Mouse (Mus musculus): ENCODE data around the gene Pm20d1. TPM values are rescaled to one million over a fixed set of nuclear protein-coding genes. Genes with fewer than 3 reads are reported as not detected.

Gene Pm20d1
- total and polyA plus RNA-seq, 2 experiments from 2014 or later, result 3.5 to 6.4 TPM

- DNase-seq (ENCODE audit: low spot score), result no peak
- no peak overlapping the region for H3K27ac ChIP-seq (ENCODE audit: low read depth)
- H3K4me1 ChIP-seq (ENCODE audit: control insufficient read depth, insufficient read depth), result peaks cover 10% of the 10 kb centered on the region
- H3K9ac ChIP-seq (replicated peaks; ENCODE audit: low read depth, low read length), result no peak overlapping the region
- no peak for ATAC-seq (ENCODE audit: insufficient read depth, low read depth)
- H3K4me3 ChIP-seq (ENCODE audit: low read depth, low read length), result no peak overlapping the region
- peaks cover 71% of the 10 kb centered on the region for H3K36me3 ChIP-seq (replicated peaks; ENCODE audit: control insufficient read depth, insufficient read depth, low read length)
- no peaks in the 10 kb centered on the region for H3K9me3 ChIP-seq (replicated peaks; ENCODE audit: control insufficient read depth, low read length)
- TF ChIP-seq CTCF (IDR thresholded peaks at IDR 0.05; ENCODE audit: low read depth) (no peak), EP300 (IDR thresholded peaks at IDR 0.05; ENCODE audit: low read depth) (no peak)
- no peaks in the 10 kb centered on the region for H3K27me3 ChIP-seq (ENCODE audit: control insufficient read depth, insufficient read depth, low read length)
- H3K4me2 ChIP-seq (ENCODE audit: low read depth, low read length), result no peak overlapping the region
- 84% methylated on average over 8 of the region's 8 CpGs for WGBS
These were observed 47.7 kb downstream of the Pm20d1 start for GRCm38 (mm10) chr1:131844883-131845282.

GRCm38 (mm10) chr1:131846255-131846654, 49.1 kb downstream of the Pm20d1 start:
- Histone ChIP-seq H3K9me3 (replicated peaks; ENCODE audit: control insufficient read depth, low read length) (no peaks in the 10 kb centered on the region), H3K9ac (replicated peaks; ENCODE audit: low read depth, low read length) (no peak overlapping the region), H3K27ac (ENCODE audit: low read depth) (no peak overlapping the region), H3K27me3 (ENCODE audit: control insufficient read depth, insufficient read depth, low read length) (no peaks in the 10 kb centered on the region), H3K4me3 (ENCODE audit: low read depth, low read length) (no peak overlapping the region), H3K4me2 (ENCODE audit: low read depth, low read length) (no peak overlapping the region), H3K4me1 (ENCODE audit: control insufficient read depth, insufficient read depth) (peaks cover 10% of the 10 kb centered on the region), H3K36me3 (replicated peaks; ENCODE audit: control insufficient read depth, insufficient read depth, low read length) (peaks cover 58% of the 10 kb centered on the region)
- whole genome bisulfite sequencing, result 70% methylated on average over 5 of the region's 5 CpGs
- DNase-seq (ENCODE audit: low spot score) (peak; percentile 58), ATAC-seq (ENCODE audit: insufficient read depth, low read depth) (no peak; the same call in 1 of the 2 replicates)
- TF ChIP-seq CTCF (IDR thresholded peaks at IDR 0.05; ENCODE audit: low read depth) (peak; percentile 68), EP300 (IDR thresholded peaks at IDR 0.05; ENCODE audit: low read depth) (no peak)

DNA sequence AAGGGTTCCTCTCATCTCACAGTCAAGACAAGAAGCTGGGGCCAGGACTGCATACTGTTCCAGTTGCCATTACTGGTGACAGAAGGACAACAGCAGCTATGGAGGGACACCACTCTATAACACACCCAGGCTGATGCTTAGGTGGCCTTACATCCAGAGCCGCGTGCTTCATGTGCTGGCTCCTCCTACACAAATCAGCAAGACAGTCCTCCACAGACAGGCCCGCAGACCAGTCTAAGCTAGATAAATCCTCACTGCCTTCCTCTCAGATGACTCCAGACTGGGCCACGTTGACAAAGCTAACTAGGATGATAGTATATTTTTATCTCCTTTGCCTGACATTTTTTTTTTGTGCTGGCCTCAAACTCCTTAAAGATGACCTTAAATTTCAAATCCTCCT, 64.6 kb downstream of the Pm20d1 start:
- no peaks in the 10 kb centered on the region for H3K9me3 ChIP-seq (replicated peaks; ENCODE audit: control insufficient read depth, low read length)
- 58% methylated on average over 4 of the region's 4 CpGs for WGBS
- H3K4me1 ChIP-seq (ENCODE audit: control insufficient read depth, insufficient read depth), result no peaks in the 10 kb centered on the region
- DNase-seq (ENCODE audit: low spot score) (no peak), ATAC-seq (ENCODE audit: insufficient read depth, low read depth) (no peak)
- no peak overlapping the region for H3K9ac ChIP-seq (replicated peaks; ENCODE audit: low read depth, low read length)
- TF ChIP-seq EP300 (IDR thresholded peaks at IDR 0.05; ENCODE audit: low read depth) (no peak), CTCF (IDR thresholded peaks at IDR 0.05; ENCODE audit: low read depth) (no peak)
- no peak overlapping the region for H3K4me3 ChIP-seq (ENCODE audit: low read depth, low read length)
- no peak overlapping the region for H3K4me2 ChIP-seq (ENCODE audit: low read depth, low read length)
- no peaks in the 10 kb centered on the region for H3K27me3 ChIP-seq (ENCODE audit: control insufficient read depth, insufficient read depth, low read length)
- no peak overlapping the region for H3K27ac ChIP-seq (ENCODE audit: low read depth)
- no peaks in the 10 kb centered on the region for H3K36me3 ChIP-seq (replicated peaks; ENCODE audit: control insufficient read depth, insufficient read depth, low read length)

- no peak for ATAC-seq (ENCODE audit: insufficient read depth, low read depth)
- Histone ChIP-seq H3K27ac (ENCODE audit: low read depth) (no peak overlapping the region), H3K4me3 (ENCODE audit: low read depth, low read length) (no peak overlapping the region), H3K4me2 (ENCODE audit: low read depth, low read length) (no peak overlapping the region), H3K9ac (replicated peaks; ENCODE audit: low read depth, low read length) (no peak overlapping the region), H3K4me1 (ENCODE audit: control insufficient read depth, insufficient read depth) (no peaks in the 10 kb centered on the region; the same call in 1 of the 2 replicates), H3K36me3 (replicated peaks; ENCODE audit: control insufficient read depth, insufficient read depth, low read length) (0 out of 2 replicates have a peak, but pooled peaks cover 6% of the 10 kb centered on the region), H3K27me3 (ENCODE audit: control insufficient read depth, insufficient read depth, low read length) (no peaks in the 10 kb centered on the region), H3K9me3 (replicated peaks; ENCODE audit: control insufficient read depth, low read length) (no peaks in the 10 kb centered on the region)
- 77% methylated on average over 5 of the region's 5 CpGs for WGBS
- TF ChIP-seq CTCF (IDR thresholded peaks at IDR 0.05; ENCODE audit: low read depth) (no peak), EP300 (IDR thresholded peaks at IDR 0.05; ENCODE audit: low read depth) (no peak)
- no peak for DNase-seq (ENCODE audit: low spot score)
These were observed 68.4 kb downstream of the Pm20d1 start for GRCm38 (mm10) chr1:131865596-131865995.

GRCm38 (mm10) chr1:131866304-131866999, 69.3 kb downstream of the Pm20d1 start:
- WGBS, result 75% methylated on average over 6 of the region's 6 CpGs
- Histone ChIP-seq H3K4me2 (ENCODE audit: low read depth, low read length) (no peak overlapping the region), H3K27me3 (ENCODE audit: control insufficient read depth, insufficient read depth, low read length) (no peaks in the 10 kb centered on the region), H3K27ac (ENCODE audit: low read depth) (no peak overlapping the region), H3K9me3 (replicated peaks; ENCODE audit: control insufficient read depth, low read length) (no peaks in the 10 kb centered on the region), H3K4me3 (ENCODE audit: low read depth, low read length) (peak overlapping the region; percentile 91; the same call in 1 of the 2 replicates), H3K9ac (replicated peaks; ENCODE audit: low read depth, low read length) (no peak overlapping the region), H3K4me1 (ENCODE audit: control insufficient read depth, insufficient read depth) (no peaks in the 10 kb centered on the region; the same call in 1 of the 2 replicates), H3K36me3 (replicated peaks; ENCODE audit: control insufficient read depth, insufficient read depth, low read length) (0 out of 2 replicates have a peak, but pooled peaks cover 10% of the 10 kb centered on the region)
- ATAC-seq (ENCODE audit: insufficient read depth, low read depth), result no peak
- TF ChIP-seq CTCF (IDR thresholded peaks at IDR 0.05; ENCODE audit: low read depth), result no peak
- TF ChIP-seq EP300 (IDR thresholded peaks at IDR 0.05; ENCODE audit: low read depth), result no peak
- DNase-seq (ENCODE audit: low spot score), result no peak

All from heart, postnatal 0 days (tissue).